Mouse (Mus musculus) liver, embryonic 14.5 days (tissue): Measurements from ENCODE around the gene Derl2. TPM values are rescaled to one million over a fixed set of nuclear protein-coding genes. Genes with fewer than 3 reads are reported as not detected.

Experiments used
- ATAC-seq: fragments of 200-750 bp; cut with Nextera tagmentation; 2 replicates; pipeline ENCODE4 v1.8.0; 2017; ENCODE audit warnings: moderate number of reproducible peaks, mild to moderate bottlenecking, moderate library complexity; ENCODE audit not compliant: insufficient read depth
- DNase-seq, 3 experiments: peaks; one replicate each; pipeline ENCODE4 v3.0.0-alpha.2; 2012 to 2013; ENCODE audit warnings: low read depth in 3 of 3, low spot score in 3 of 3
- H3K27ac ChIP-seq: fragments of 300-500 bp; sonication (generic); 2 replicates; pipeline ENCODE4 v1.5.1; 2014; ENCODE audit warnings: moderate library complexity, mild to moderate bottlenecking, control low read depth, inconsistent platforms
- H3K27me3 ChIP-seq: fragments of 300-500 bp; sonication (generic); 2 replicates; pipeline ENCODE4 v1.6.1; 2014; ENCODE audit warnings: mild to moderate bottlenecking, low read length, moderate library complexity; ENCODE audit not compliant: control insufficient read depth, insufficient read depth
- H3K36me3 ChIP-seq: fragments of 300-500 bp; sonication (generic); replicated peaks from 2 replicates; pipeline ENCODE4 v1.6.1; 2014; ENCODE audit warnings: low read depth; ENCODE audit not compliant: control insufficient read depth, insufficient read depth
- H3K4me1 ChIP-seq, 2 experiments: fragments of 200-500 bp in 1 of 2; fragments of 300-500 bp in 1 of 2; sonication (generic) in 1 of 2; replicated peaks; 2 replicates each; pipeline ENCODE4 v1.6.1; 2012 to 2014; ENCODE audit warnings: antibody characterized with exemption in 1 of 2, inconsistent platforms in 1 of 2, low read length in 1 of 2; ENCODE audit not compliant: control insufficient read depth in 2 of 2, insufficient read depth in 2 of 2
- H3K4me2 ChIP-seq: fragments of 300-500 bp; sonication (generic); 2 replicates; pipeline ENCODE4 v1.6.1; 2014; ENCODE audit warnings: low read depth, mild to moderate bottlenecking, control low read depth, moderate library complexity
- H3K4me3 ChIP-seq, 2 experiments: fragments of 200-500 bp in 1 of 2; fragments of 300-500 bp in 1 of 2; sonication (generic) in 1 of 2; 2 replicates each; pipeline ENCODE4 v1.5.1; 2012 to 2014; ENCODE audit warnings: low read depth in 2 of 2, low read length in 2 of 2, mild to moderate bottlenecking in 2 of 2, control low read depth in 1 of 2, inconsistent platforms in 1 of 2, moderate library complexity in 1 of 2; ENCODE audit not compliant: insufficient read depth in 1 of 2
- H3K9ac ChIP-seq: fragments of 300-500 bp; sonication (generic); replicated peaks from 2 replicates; pipeline ENCODE4 v1.6.1; 2014; ENCODE audit warnings: mild to moderate bottlenecking, control low read depth, moderate library complexity
- H3K9me3 ChIP-seq: fragments of 300-500 bp; sonication (generic); 2 replicates; pipeline ENCODE4 v1.6.1; 2016; ENCODE audit warnings: low read length, mixed read lengths; ENCODE audit not compliant: control insufficient read depth
- CTCF ChIP-seq: IDR thresholded peaks from 2 replicates; pipeline ENCODE4 v1.5.1; 2016; ENCODE audit warnings: antibody characterized with exemption, low read depth, control low read depth
- EP300 ChIP-seq: IDR thresholded peaks from 2 replicates; pipeline ENCODE4 v1.6.1; 2016; ENCODE audit warnings: antibody characterized with exemption, low read depth
- WGBS: fragments of 180-500 bp; shearing (Covaris S2); extraction: QIAGEN DNeasy Blood & Tissue Kit; methylation state at CpG from one replicate; pipeline ENCODE4 v1.1.7; 2014; ENCODE audit not compliant: insufficient replicate concordance; 5-methylcytosine and 5-hydroxymethylcytosine counted together
- polyA plus RNA-seq, 2 experiments: library from polyadenylated mRNA; depleted of rRNA in 1 of 2; stranded (reverse) in 1 of 2; unstranded in 1 of 2; fragments of >200 nt; fragmentation: Nextera tagmentation in 1 of 2; extraction: Ambion mirVana in 1 of 2; gene quantifications; 2 replicates each; pipeline versions ENCODE4 v1.2.1 to v1.2.3; 2012 to 2014

The Derl2 gene
- polyA plus RNA-seq (2012; rRNA removed) (9.4 and 10.4 TPM in 2 replicates), polyA plus RNA-seq (2014; fragmentation: Nextera tagmentation; extraction: Ambion mirVana) (35.7 and 36.9 TPM in 2 replicates)

- TF ChIP-seq EP300 = peak; percentile 77
- TF ChIP-seq CTCF = no peak
- Histone ChIP-seq H3K4me2 (peak within 1 kb of the TSS; percentile 98), H3K36me3 (peaks cover 22% of the 10 kb centered on the region), H3K27me3 (no peaks in the 10 kb centered on the region), H3K9me3 (no peaks in the 10 kb centered on the region), H3K4me3 (peak within 1 kb of the TSS; percentile 92 to 98), H3K9ac (peak within 1 kb of the TSS; percentile 96), H3K27ac (peak within 1 kb of the TSS; percentile 87), H3K4me1 (peaks cover 12 to 19% of the 10 kb centered on the region in 2 experiments)
- ATAC-seq (peak; percentile 97), DNase-seq (peak; percentile 99)
- under 1% methylated on average over 71 of the region's 71 CpGs for WGBS
These were observed at the start of gene Derl2, which contains the start of gene Mis12 for GRCm38 (mm10) chr11:71019201-71020068. TSS of gene Derl2 (minus strand) at chr11:71019841. TSS of gene Mis12 (plus strand) at chr11:71019611.

DNA sequence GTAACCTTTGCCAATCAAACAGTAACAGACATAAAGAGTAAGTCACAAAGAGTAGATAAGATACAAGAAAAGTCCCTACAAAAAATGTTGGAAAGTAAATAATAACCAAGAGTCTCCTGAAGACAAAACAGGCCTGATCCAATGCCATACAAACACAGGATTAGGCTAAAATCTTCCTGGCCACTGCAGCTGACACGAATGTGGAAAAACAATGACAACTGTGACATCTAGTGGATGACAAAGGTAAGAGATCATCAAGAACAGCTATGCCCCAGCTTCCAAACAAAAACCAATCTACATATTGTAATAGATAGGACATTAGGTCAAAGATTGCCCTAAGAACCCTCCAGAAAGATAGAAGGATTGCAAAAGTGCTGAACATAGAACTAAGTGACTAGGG, 32.9 kb upstream of the Derl2 start:
- no peaks in the 10 kb centered on the region for H3K4me1 ChIP-seq
- no peak overlapping the region for H3K4me3 ChIP-seq
- DNase-seq (no peak), ATAC-seq (no peak)
- no peaks in the 10 kb centered on the region for H3K9me3 ChIP-seq
- TF ChIP-seq CTCF (peak; percentile 29; the same call in 1 of the 2 replicates), EP300 (no peak)
- no peak overlapping the region for H3K9ac ChIP-seq
- H3K4me2 ChIP-seq = no peak overlapping the region
- no peak overlapping the region for H3K27ac ChIP-seq
- no peaks in the 10 kb centered on the region for H3K27me3 ChIP-seq
- no peaks in the 10 kb centered on the region for H3K36me3 ChIP-seq
- WGBS = 3% methylated on average over 1 of the region's 1 CpGs

GRCm38 (mm10) chr11:71039526-71040298, 20.1 kb upstream of the Derl2 start:
- DNase-seq = no peak
- no peak for ATAC-seq
- no peaks in the 10 kb centered on the region for H3K4me1 ChIP-seq
- WGBS = 97% methylated on average over 5 of the region's 5 CpGs
- H3K36me3 ChIP-seq = no peaks in the 10 kb centered on the region
- TF ChIP-seq CTCF = no peak
- no peak for TF ChIP-seq EP300
- H3K9ac ChIP-seq = no peak overlapping the region
- no peaks in the 10 kb centered on the region for H3K9me3 ChIP-seq
- H3K27ac ChIP-seq = no peak overlapping the region
- H3K4me2 ChIP-seq = no peak overlapping the region
- no peak overlapping the region for H3K4me3 ChIP-seq
- H3K27me3 ChIP-seq = no peaks in the 10 kb centered on the region

DNA sequence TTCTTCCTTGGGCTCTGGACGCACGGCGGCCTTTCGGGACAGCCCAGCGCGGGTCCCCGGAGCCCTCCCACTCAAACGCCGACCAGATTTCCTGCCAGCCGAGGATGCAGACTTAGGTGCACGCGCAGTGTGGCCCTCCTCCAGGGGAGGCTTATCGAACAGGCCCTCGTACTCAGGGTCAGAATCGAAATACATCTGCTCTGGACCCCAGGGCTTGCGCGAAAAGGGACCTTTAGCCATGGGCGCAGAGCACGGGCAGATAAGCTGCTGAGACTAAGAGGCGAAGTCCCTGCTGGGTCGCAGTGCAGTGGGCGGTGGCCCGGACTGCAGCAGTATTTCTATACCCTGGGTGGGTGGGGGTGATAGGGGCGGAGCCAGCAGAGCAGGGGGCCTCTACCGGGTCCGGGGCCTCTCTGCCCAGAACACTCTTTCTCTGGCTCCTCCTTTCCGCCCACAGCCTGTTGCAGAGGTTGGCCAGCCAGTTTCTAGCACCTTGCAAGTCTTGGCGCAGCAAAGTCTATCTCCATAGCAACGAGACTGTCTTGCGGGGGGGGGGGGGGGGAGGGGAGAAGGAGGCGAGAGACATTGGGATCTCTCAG, 13.6 kb upstream of the Derl2 start, which contains the start of gene 6330403K07Rik:
Gene 6330403K07Rik, minus strand, starts transcription at position 351 of the 599 bp plus-strand sequence.
- no peak within 1 kb of the TSS for H3K9ac ChIP-seq

More for the DNA sequence above, 13.6 kb upstream of the Derl2 start, which contains the start of gene 6330403K07Rik:
- Histone ChIP-seq H3K27ac (no peak within 1 kb of the TSS), H3K4me3 (peak within 1 kb of the TSS; percentile 2 to 48; a peak in 3 of 4 replicates), H3K4me1 (no peaks in the 10 kb centered on the region), H3K27me3 (peaks cover 8% of the 10 kb centered on the region), H3K4me2 (peak within 1 kb of the TSS; percentile 11), H3K36me3 (peaks cover 2% of the 10 kb centered on the region; the same call in 1 of the 2 replicates), H3K9me3 (no peaks in the 10 kb centered on the region)
- no peak for TF ChIP-seq EP300
- no peak for TF ChIP-seq CTCF
- 2% methylated on average over 28 of the region's 31 CpGs for WGBS
- DNase-seq (no peak), ATAC-seq (0 out of 2 replicates have a peak, but pooled peaks have one; percentile 37)
